Mouse (Mus musculus) urinary bladder, postnatal 14 days (tissue): ENCODE measurements around the gene Asb18.

Source experiments
- DNase-seq: peaks from one replicate; pipeline ENCODE4 v3.0.0; 2021; ENCODE audit warnings: low spot score

Gene Asb18

GRCm38 (mm10) chr1:89932616-89933015 is 81.8 kb downstream of the Asb18 start:
- no peak for DNase-seq

GRCm38 (mm10) chr1:89932021-89932423 is 82.4 kb downstream of the Asb18 start:
- no peak for DNase-seq

GRCm38 (mm10) chr1:89931120-89931519 is 83.3 kb downstream of the Asb18 start, which contains the start of gene Gbx2:
Gbx2 (minus strand) TSS chr1:89931179.
- DNase-seq = peak; percentile 54

GRCm38 (mm10) chr1:89930551-89930950 is 83.9 kb downstream of the Asb18 start:
- DNase-seq = no peak

- no peak for DNase-seq
Measured at GRCm38 (mm10) chr1:89929721-89930505, 84.6 kb downstream of the Asb18 start.

GRCm38 (mm10) chr1:89929181-89929580 is 85.3 kb downstream of the Asb18 start:
- no peak for DNase-seq

GRCm38 (mm10) chr1:89928676-89929075 is 85.8 kb downstream of the Asb18 start:
- no peak for DNase-seq

GRCm38 (mm10) chr1:89927061-89927661 is 87.3 kb downstream of the Asb18 start:
- DNase-seq = no peak

- DNase-seq = no peak
Measured at GRCm38 (mm10) chr1:89926583-89927060, 87.8 kb downstream of the Asb18 start.

GRCm38 (mm10) chr1:89925501-89926190 is 88.8 kb downstream of the Asb18 start:
- no peak for DNase-seq

GRCm38 (mm10) chr1:89923642-89924020 is 90.8 kb downstream of the Asb18 start:
- DNase-seq = no peak

GRCm38 (mm10) chr1:89922883-89923641 is 91.4 kb downstream of the Asb18 start:
- no peak for DNase-seq

- no peak for DNase-seq
Measured at GRCm38 (mm10) chr1:89922282-89922681, 92.2 kb downstream of the Asb18 start.

- DNase-seq = no peak
Measured at GRCm38 (mm10) chr1:89921806-89922205, 92.7 kb downstream of the Asb18 start.

GRCm38 (mm10) chr1:89919206-89919605 is 95.3 kb downstream of the Asb18 start:
- DNase-seq = no peak

GRCm38 (mm10) chr1:89918111-89918510 is 96.4 kb downstream of the Asb18 start:
- DNase-seq = no peak

- no peak for DNase-seq
Measured at GRCm38 (mm10) chr1:89913611-89914010, 100.9 kb downstream of the Asb18 start.

GRCm38 (mm10) chr1:89912392-89912791 is 102.1 kb downstream of the Asb18 start:
- DNase-seq = no peak

GRCm38 (mm10) chr1:89909796-89910195 is 104.7 kb downstream of the Asb18 start:
- no peak for DNase-seq

- no peak for DNase-seq
Measured at GRCm38 (mm10) chr1:89902641-89903040, 111.8 kb downstream of the Asb18 start.

- no peak for DNase-seq
Measured at GRCm38 (mm10) chr1:89902236-89902635, 112.2 kb downstream of the Asb18 start.

- no peak for DNase-seq
Measured at GRCm38 (mm10) chr1:89901381-89901780, 113.1 kb downstream of the Asb18 start.
